Mouse (Mus musculus) cerebellum, postnatal 4 days (tissue): ENCODE data around the gene Fos.
"Not testable (repeated sequence)": the region's sequence is repeated elsewhere in the genome, so short reads cannot be mapped to it uniquely, and the experiment has no call there.

Experiments used
- DNase-seq, 2 experiments: peaks; one replicate each; pipeline ENCODE4 v3.0.0; 2022; ENCODE audit warnings: low spot score in 2 of 2, mixed read lengths in 1 of 2

Gene Fos

GRCm38 (mm10) chr12:85523421-85524192, 49.9 kb downstream of the Fos start:
- DNase-seq, result no peak

DNA sequence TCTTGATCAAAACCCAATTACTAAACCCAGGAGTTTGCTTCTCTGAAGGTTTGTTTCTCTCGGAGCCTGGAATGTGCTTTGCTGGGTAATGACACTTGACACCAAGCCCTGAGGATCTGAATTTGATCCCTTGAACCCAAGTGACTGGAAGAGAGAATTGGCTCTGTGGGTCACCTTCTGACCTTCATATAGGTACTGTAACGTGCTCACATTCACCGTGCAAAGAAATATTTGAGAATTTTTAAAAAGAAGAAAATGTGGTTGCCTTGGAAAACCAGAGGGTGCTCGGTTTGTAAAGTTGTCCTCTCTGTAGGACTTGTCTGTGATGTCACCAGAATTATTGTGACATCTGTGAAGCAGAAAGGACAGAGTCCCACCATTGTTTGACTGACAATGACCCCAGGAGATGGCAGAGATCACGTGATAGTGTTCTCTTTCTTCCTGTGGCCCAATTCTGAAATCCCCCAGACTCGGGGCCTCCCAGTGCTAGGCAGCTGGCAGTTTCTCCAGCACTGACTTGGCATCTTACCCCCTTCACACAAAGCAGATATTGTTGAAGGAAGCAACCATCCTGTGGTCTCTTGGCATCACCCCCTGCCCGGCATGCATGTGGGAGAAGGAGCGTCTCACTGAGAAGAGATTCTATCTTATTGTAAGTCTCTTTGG, 50.6 kb downstream of the Fos start:
- no peak for DNase-seq

DNA sequence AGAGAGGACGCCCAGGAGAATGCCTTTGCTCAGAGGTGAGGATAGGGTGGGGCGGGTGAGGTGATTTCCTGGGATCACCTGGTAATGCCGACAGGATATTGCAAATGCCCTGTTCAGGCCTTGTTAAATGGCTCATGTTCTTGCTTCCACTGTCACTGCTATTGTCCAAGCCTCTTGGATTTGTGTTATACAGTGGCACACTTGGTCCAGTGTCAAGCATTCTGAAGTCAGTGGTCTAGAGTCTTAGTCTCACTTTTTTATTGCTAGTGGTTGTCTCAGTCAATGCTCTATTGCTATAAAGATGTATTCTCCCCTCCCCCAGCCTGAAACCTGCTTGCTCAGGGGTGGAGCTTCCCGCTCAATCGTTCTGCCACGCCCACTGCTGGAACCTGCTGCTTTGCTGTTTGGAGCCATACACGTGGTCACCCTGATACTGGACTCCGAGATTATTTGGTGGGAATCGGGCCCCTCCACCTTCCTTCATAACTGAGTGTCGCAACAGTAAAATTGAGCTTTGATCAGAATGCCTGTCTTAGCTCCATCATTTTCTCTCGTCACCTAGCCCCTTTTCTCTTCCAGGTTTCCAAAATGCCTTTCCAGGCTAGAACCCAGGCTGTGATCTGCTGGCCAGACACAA, 51.3 kb downstream of the Fos start:
- not testable (repeated sequence) for DNase-seq
